Mouse (Mus musculus) embryonic facial prominence, embryonic 14.5 days (tissue): ENCODE measurements at regions not wholly inside any gene's neighbourhood (a gene's known extent, or its start where the extent isn't known, plus 50 kb on each side); places are given as distances from the start of the nearest gene placed in this dataset.
A peak's percentile ranks its signal among the peaks of the same experiment; 100 is the strongest.

Experiments used
- ATAC-seq: fragments of 200-750 bp; cut with Nextera tagmentation; 2 replicates; pipeline ENCODE4 v1.8.0; 2017; ENCODE audit warnings: low read depth, moderate number of reproducible peaks, moderate TSS enrichment
- DNase-seq: peaks from one replicate; pipeline ENCODE4 v3.0.0-alpha.2; 2015; ENCODE audit warnings: low spot score
- H3K27ac ChIP-seq: fragments of 300-500 bp; sonication (generic); replicated peaks from 2 replicates; pipeline ENCODE4 v1.5.1; 2014; ENCODE audit warnings: low read depth, mild to moderate bottlenecking, low read length, moderate library complexity
- H3K27me3 ChIP-seq: fragments of 300-500 bp; sonication (generic); replicated peaks from 2 replicates; pipeline ENCODE4 v1.6.1; 2014; ENCODE audit warnings: low read length; ENCODE audit not compliant: control insufficient read depth, insufficient read depth
- H3K36me3 ChIP-seq: fragments of 300-500 bp; sonication (generic); 2 replicates; pipeline ENCODE4 v1.6.1; 2014; ENCODE audit warnings: low read length, mixed read lengths; ENCODE audit not compliant: control insufficient read depth, insufficient read depth
- H3K4me1 ChIP-seq: fragments of 300-500 bp; sonication (generic); 2 replicates; pipeline ENCODE4 v1.6.1; 2014; ENCODE audit warnings: antibody characterized with exemption, low read length; ENCODE audit not compliant: control insufficient read depth, insufficient read depth
- H3K4me2 ChIP-seq: fragments of 300-500 bp; sonication (generic); 2 replicates; pipeline ENCODE4 v1.6.1; 2014; ENCODE audit warnings: low read depth, mild to moderate bottlenecking, low read length, moderate library complexity, mixed read lengths
- H3K4me3 ChIP-seq: fragments of 300-500 bp; sonication (generic); 2 replicates; pipeline ENCODE4 v1.5.1; 2014; ENCODE audit warnings: low read depth, mild to moderate bottlenecking, low read length
- H3K9ac ChIP-seq: fragments of 300-500 bp; sonication (generic); 2 replicates; pipeline ENCODE4 v1.6.1; 2014; ENCODE audit warnings: low read depth, mild to moderate bottlenecking, low read length, moderate library complexity, mixed read lengths
- H3K9me3 ChIP-seq: fragments of 300-500 bp; sonication (generic); 2 replicates; pipeline ENCODE4 v1.6.1; 2016; ENCODE audit warnings: low read length; ENCODE audit not compliant: control insufficient read depth
- WGBS: fragments of 180-500 bp; shearing (Covaris S2); extraction: QIAGEN DNeasy Blood & Tissue Kit; methylation state at CpG from one replicate; pipeline ENCODE4 v1.1.7; 2014; 5-methylcytosine and 5-hydroxymethylcytosine counted together

DNA sequence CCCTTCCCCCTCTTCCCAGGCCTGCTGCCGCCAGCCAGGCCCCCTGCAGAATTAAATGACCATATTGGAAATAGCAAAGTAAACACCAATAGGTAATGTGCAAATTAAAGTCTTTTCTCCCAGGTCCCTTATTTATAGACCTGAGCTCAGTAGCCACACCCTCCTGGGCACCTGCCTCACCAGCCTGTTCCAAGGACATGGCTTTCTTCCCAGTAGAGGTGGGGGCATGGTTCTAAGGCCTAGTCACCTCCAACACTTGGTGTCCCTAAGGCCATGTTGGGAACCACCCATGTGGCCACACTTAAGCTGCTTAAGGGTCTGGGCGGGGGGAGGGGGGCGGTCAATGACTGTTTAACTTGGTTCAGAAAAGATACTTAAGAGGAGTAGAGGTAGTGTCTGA is 121.9 kb downstream of the Vegfa start:
- H3K4me3 ChIP-seq = no peak overlapping the region
- H3K27me3 ChIP-seq = no peaks in the 10 kb centered on the region
- no peak overlapping the region for H3K9ac ChIP-seq
- no peaks in the 10 kb centered on the region; the same call in 1 of the 2 replicates for H3K4me1 ChIP-seq
- H3K9me3 ChIP-seq = 0 out of 2 replicates have a peak, but pooled peaks cover 4% of the 10 kb centered on the region
- DNase-seq (no peak), ATAC-seq (no peak)
- H3K4me2 ChIP-seq = no peak overlapping the region
- no peak overlapping the region for H3K27ac ChIP-seq
- 77% methylated on average over 3 of the region's 3 CpGs for WGBS
- H3K36me3 ChIP-seq = no peaks in the 10 kb centered on the region

DNA sequence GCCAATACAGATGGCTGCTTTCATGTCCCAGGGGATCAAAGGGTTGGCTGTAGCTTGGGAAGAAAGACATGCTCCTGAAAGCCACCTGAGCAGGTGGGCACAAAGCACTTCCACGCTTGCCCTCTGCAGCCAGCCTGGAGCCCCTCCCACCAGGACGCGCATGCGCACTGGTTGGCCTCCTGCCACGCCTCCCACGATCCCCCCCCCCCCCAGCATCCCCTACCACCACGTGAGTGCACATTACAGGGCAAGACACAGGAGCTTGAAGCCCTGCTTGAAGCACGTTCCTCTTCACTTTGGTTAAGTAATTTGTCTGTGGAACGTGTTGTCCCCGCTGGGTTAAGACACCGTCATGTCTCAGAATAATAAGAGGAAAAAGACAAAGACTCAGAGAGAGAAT is 124.6 kb downstream of the Vegfa start:
- Histone ChIP-seq H3K4me1 (no peaks in the 10 kb centered on the region; the same call in 1 of the 2 replicates), H3K4me2 (no peak overlapping the region), H3K27me3 (no peaks in the 10 kb centered on the region), H3K9ac (no peak overlapping the region), H3K27ac (no peak overlapping the region), H3K36me3 (no peaks in the 10 kb centered on the region), H3K4me3 (no peak overlapping the region), H3K9me3 (0 out of 2 replicates have a peak, but pooled peaks cover 4% of the 10 kb centered on the region)
- ATAC-seq (no peak), DNase-seq (no peak)
- 60% methylated on average over 11 of the region's 11 CpGs for WGBS

DNA sequence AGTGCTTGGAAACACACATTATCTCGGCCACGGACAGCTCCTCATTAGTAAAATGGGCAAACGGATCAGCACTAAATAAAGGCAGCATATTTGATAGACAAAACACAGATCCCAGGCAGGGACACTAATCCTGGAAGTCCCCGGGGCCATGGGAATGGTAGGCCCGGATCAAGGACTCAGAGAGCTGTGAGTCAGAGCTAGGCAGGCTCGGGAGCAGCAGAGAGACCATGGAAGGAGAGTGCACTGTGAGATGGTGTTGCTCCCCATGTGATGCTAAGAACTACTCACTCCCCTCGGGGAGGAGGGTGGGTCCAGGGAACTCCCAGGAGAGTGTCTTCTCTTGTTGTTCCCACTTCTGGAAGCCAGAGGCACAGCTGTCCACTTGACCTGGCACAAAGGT is 126.6 kb downstream of the Vegfa start:
- no peak overlapping the region for H3K4me2 ChIP-seq
- WGBS = 56% methylated on average over 7 of the region's 7 CpGs
- ATAC-seq = no peak
- no peaks in the 10 kb centered on the region for H3K9me3 ChIP-seq
- H3K4me3 ChIP-seq = no peak overlapping the region
- no peak overlapping the region for H3K9ac ChIP-seq
- DNase-seq = no peak
- no peaks in the 10 kb centered on the region for H3K36me3 ChIP-seq
- no peaks in the 10 kb centered on the region; the same call in 1 of the 2 replicates for H3K4me1 ChIP-seq
- H3K27ac ChIP-seq = no peak overlapping the region
- no peaks in the 10 kb centered on the region for H3K27me3 ChIP-seq

DNA sequence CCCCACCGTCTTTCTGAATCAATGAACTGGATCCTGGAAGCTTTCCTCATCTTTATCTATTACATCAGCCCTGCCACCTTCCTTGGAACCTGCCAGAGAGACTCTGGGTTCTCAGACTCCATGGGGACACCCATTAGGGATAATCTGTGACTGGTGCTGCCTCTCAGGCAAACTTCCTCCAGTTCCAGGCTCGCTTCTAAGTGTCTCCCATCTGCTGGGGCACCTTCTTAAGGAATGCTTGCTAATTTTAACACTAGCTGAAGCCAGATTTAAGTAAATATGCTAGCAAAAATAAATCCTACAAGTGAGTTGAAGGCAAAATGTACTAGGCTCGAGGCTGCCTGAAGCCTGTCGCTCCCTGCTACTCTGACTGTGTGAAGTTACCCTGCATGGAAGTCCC is 127.9 kb downstream of the Vegfa start:
- H3K9ac ChIP-seq = no peak overlapping the region
- no peak overlapping the region for H3K4me3 ChIP-seq
- H3K27ac ChIP-seq = no peak overlapping the region
- DNase-seq (no peak), ATAC-seq (no peak)
- no peaks in the 10 kb centered on the region for H3K27me3 ChIP-seq
- no peaks in the 10 kb centered on the region; the same call in 1 of the 2 replicates for H3K4me1 ChIP-seq
- H3K9me3 ChIP-seq = peaks cover 6% of the 10 kb centered on the region; the same call in 1 of the 2 replicates
- H3K4me2 ChIP-seq = no peak overlapping the region
- 68% methylated on average over 4 of the region's 4 CpGs for WGBS
- H3K36me3 ChIP-seq = no peaks in the 10 kb centered on the region

DNA sequence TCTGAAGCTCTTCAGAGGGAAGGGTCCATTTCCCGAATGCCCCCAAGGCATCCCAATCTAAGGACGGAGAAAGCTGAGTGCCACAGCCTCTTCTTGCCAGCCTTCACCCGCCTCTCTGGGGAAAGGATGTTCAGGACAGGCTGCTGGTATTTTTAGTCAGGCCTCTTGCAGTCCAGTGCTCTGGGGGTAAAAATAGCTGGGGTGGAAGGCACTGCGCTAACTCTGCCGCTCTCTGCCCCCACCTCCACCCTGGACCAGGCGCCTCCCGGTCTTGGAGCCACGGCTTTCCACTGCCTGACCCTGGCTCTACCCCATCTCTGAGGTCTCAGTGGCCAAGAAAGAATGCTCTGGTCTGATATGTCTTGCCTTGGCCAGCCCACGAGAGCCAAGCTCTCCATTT is 128.9 kb downstream of the Vegfa start:
- Histone ChIP-seq H3K4me3 (no peak overlapping the region), H3K27me3 (no peaks in the 10 kb centered on the region), H3K9ac (no peak overlapping the region), H3K9me3 (peaks cover 11% of the 10 kb centered on the region; the same call in 1 of the 2 replicates), H3K36me3 (no peaks in the 10 kb centered on the region), H3K4me2 (no peak overlapping the region), H3K4me1 (no peaks in the 10 kb centered on the region; the same call in 1 of the 2 replicates), H3K27ac (no peak overlapping the region)
- ATAC-seq (no peak), DNase-seq (no peak)
- 81% methylated on average over 9 of the region's 9 CpGs for WGBS

DNA sequence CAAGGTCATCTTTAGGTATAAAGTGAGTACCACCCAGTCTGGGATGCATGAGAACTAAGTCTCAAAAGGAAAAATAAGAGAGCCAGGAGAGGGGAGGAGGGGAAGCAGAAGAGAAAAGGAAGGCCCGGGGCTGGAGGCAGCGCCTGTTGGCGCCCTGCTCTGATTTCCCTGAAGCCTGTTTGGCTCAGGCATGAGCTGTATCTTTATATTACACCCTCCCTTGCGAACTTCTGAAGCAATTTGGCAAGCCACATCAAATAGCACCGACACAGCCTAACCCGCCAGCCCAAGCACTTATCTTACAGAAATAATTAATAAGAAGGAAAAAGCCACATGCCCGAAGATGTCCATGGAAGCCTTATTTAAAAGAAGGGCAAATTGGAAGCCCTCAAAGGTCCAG is 129.5 kb downstream of the Vegfa start:
- 91% methylated on average over 7 of the region's 7 CpGs for WGBS
- DNase-seq (no peak), ATAC-seq (no peak)

DNA sequence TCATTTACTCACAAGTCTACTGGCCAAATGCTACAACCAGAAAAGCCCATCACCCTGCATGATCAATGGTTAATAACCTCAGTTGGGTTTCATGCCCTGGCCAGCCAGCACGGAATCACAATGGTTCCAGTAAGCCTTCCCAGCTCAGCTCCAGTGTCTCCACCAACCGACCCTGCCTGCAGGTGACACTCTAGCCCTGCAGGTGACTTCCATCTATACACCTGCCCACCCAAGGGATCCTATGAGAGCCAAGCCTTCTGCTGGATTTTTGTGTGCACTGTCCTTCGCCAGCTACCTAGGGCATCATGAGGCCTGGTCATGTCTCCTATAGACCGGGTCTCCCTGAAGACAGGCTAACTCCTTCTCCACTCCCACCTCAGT is 135.3 kb downstream of the Vegfa start:
- no peaks in the 10 kb centered on the region for H3K27me3 ChIP-seq
- ATAC-seq (peak; percentile 15; the same call in 1 of the 2 replicates), DNase-seq (no peak)
- 68% methylated on average over 4 of the region's 4 CpGs for WGBS
- H3K4me2 ChIP-seq = no peak overlapping the region
- H3K36me3 ChIP-seq = no peaks in the 10 kb centered on the region
- H3K27ac ChIP-seq = no peak overlapping the region
- peaks cover 11% of the 10 kb centered on the region; the same call in 1 of the 2 replicates for H3K9me3 ChIP-seq
- peaks cover 7% of the 10 kb centered on the region for H3K4me1 ChIP-seq
- H3K9ac ChIP-seq = no peak overlapping the region
- H3K4me3 ChIP-seq = no peak overlapping the region

More for the DNA sequence above, 129.5 kb downstream of the Vegfa start:
- no peaks in the 10 kb centered on the region for H3K36me3 ChIP-seq
- no peaks in the 10 kb centered on the region; the same call in 1 of the 2 replicates for H3K4me1 ChIP-seq
- H3K4me2 ChIP-seq = no peak overlapping the region
- no peaks in the 10 kb centered on the region for H3K27me3 ChIP-seq
- no peak overlapping the region for H3K4me3 ChIP-seq
- no peak overlapping the region for H3K27ac ChIP-seq
- H3K9ac ChIP-seq = no peak overlapping the region
- H3K9me3 ChIP-seq = peaks cover 11% of the 10 kb centered on the region; the same call in 1 of the 2 replicates

DNA sequence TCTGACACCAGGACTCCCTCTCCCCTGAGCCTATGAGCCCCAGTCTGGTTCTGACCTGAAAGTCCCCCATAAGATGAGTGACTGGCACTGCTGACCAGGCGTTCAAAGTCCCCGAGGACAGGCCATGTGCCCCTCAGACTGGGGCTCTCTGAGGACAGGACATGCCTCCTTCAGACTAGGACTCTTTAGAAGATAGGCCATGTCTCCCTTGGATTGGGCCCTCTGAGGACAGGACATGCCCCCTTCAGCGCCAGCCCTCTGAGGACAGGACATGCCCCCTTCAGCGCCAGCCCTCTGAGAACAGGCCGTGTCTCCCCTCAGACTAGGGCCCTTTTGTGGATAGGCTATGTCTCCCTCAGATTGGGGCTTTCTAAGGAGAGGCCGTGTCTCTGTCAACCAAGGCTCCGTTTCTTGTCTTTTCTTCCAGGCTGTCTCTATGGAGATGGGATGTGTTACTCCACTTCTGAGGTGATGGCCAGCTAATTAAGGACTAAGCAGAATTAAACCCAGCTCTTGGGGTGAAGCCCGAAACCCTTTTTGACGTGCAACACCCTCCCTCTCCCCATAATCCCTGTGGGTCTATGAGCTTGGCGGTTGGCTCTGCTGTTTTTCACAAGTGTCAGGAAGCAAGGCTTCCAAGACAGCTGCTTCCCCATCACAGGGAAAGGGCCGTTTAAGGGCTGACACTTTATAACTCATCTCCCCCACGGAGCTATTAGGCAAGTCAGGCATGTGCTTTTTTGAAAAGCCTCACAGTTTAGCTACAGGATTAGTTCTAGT is 135.8 kb downstream of the Vegfa start:
- H3K27ac ChIP-seq = no peak overlapping the region
- peaks cover 11% of the 10 kb centered on the region; the same call in 1 of the 2 replicates for H3K9me3 ChIP-seq
- H3K4me3 ChIP-seq = no peak overlapping the region
- no peak overlapping the region for H3K9ac ChIP-seq
- H3K27me3 ChIP-seq = no peaks in the 10 kb centered on the region
- ATAC-seq = peak; percentile 47; the same call in 1 of the 2 replicates
- DNase-seq = peak; percentile 70
- WGBS = 60% methylated on average over 12 of the region's 12 CpGs
- no peaks in the 10 kb centered on the region for H3K36me3 ChIP-seq
- H3K4me2 ChIP-seq = no peak overlapping the region
- H3K4me1 ChIP-seq = peaks cover 7% of the 10 kb centered on the region

DNA sequence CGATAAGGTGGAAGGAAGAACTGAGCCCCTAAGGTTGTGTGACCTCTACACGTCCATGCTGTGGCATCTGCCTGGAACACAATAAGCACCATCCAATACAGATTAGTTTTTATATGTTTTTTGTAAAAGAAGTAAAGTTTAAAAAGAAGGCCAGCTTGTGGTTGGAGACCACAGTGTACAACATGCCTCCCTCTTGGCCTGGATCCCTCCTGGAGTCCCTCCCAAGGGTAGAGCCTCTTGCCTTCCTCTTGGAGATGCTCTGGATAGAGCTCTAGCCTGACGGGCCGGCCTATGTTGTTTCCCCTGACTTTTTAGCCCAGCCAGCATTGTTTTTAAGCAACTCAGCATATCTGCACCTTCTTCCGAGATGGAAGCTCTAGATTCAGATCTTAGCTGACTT is 138.0 kb downstream of the Vegfa start:
- H3K9me3 ChIP-seq = peaks cover 4% of the 10 kb centered on the region; the same call in 1 of the 2 replicates
- no peak overlapping the region; the same call in 1 of the 2 replicates for H3K27ac ChIP-seq
- DNase-seq = no peak
- ATAC-seq = no peak
- 87% methylated on average over 5 of the region's 5 CpGs for WGBS
- H3K4me3 ChIP-seq = no peak overlapping the region
- peaks cover 7% of the 10 kb centered on the region for H3K4me1 ChIP-seq
- H3K27me3 ChIP-seq = no peaks in the 10 kb centered on the region
- H3K36me3 ChIP-seq = no peaks in the 10 kb centered on the region
- no peak overlapping the region for H3K9ac ChIP-seq
- no peak overlapping the region for H3K4me2 ChIP-seq
